Mouse (Mus musculus) gastrocnemius, adult 2 months (tissue): Measurements from ENCODE around the gene Pakap. TPM values are rescaled to one million over a fixed set of nuclear protein-coding genes. Genes with fewer than 3 reads are reported as not detected.
"Not testable (repeated sequence)": the region's sequence is repeated elsewhere in the genome, so short reads cannot be mapped to it uniquely, and the experiment has no call there.

Experiments
- DNase-seq: peaks from one replicate; pipeline ENCODE4 v3.0.0; 2022
- H3K27ac ChIP-seq: fragments of 200-600 bp; 2 replicates; pipeline ENCODE4 v1.8.1; 2022; ENCODE audit warnings: mild to moderate bottlenecking
- H3K4me3 ChIP-seq: fragments of 200-600 bp; 2 replicates; pipeline ENCODE4 v1.8.1; 2022; ENCODE audit warnings: mild to moderate bottlenecking, moderate library complexity
- CTCF ChIP-seq: fragments of 200-600 bp; IDR thresholded peaks from 2 replicates; pipeline ENCODE4 v1.8.1; 2022; ENCODE audit warnings: antibody characterized with exemption, mild to moderate bottlenecking, moderate library complexity
- intact Hi-C: fragments of 180-260 bp; cut with DNase I; formaldehyde crosslinking; loops from one replicate; pipeline ENCODE4 v1.15.1; 2025
- total RNA-seq, 2 experiments: library from RNA; stranded (reverse); gene quantifications; 2 replicates each; pipeline ENCODE4 v1.2.3; 2021

Pakap gene
- total RNA-seq, 2 experiments from 2014 or later = 4.9 to 7.0 TPM

- no peak for DNase-seq
- Histone ChIP-seq H3K4me3 (no peak overlapping the region), H3K27ac (no peak overlapping the region)
- intact Hi-C loops = loop anchor here (10.0 kb wide), 2 partner anchors 101 to 521 kb away; no protein-coding TSS in a partner anchor
- TF ChIP-seq CTCF = no peak
Measured at GRCm38 (mm10) chr4:57886066-57886887, 318.3 kb downstream of the Pakap start.

- DNase-seq = no peak
- TF ChIP-seq CTCF = no peak
- H3K4me3 ChIP-seq = no peak overlapping the region
- intact Hi-C loops = loop anchor here (10.0 kb wide), 2 partner anchors 102 to 522 kb away; no protein-coding TSS in a partner anchor
- H3K27ac ChIP-seq = no peak overlapping the region
Measured at GRCm38 (mm10) chr4:57886888-57887230, 318.9 kb downstream of the Pakap start.

- TF ChIP-seq CTCF = no peak
- intact Hi-C loops = loop anchor here (10.0 kb wide), 2 partner anchors 103 to 523 kb away; no protein-coding TSS in a partner anchor
- no peak for DNase-seq
Measured at GRCm38 (mm10) chr4:57888246-57888645, 320.3 kb downstream of the Pakap start.

GRCm38 (mm10) chr4:57888978-57889377 lies 321.0 kb downstream of the Pakap start:
- not testable (repeated sequence) for H3K27ac ChIP-seq, DNase-seq, H3K4me3 ChIP-seq
- intact Hi-C loops = loop anchor here (10.0 kb wide), 2 partner anchors 104 to 524 kb away; no protein-coding TSS in a partner anchor

More at GRCm38 (mm10) chr4:57888246-57888645, 320.3 kb downstream of the Pakap start:
- no peak overlapping the region for H3K4me3 ChIP-seq
- no peak overlapping the region for H3K27ac ChIP-seq

GRCm38 (mm10) chr4:57889773-57890172 lies 321.8 kb downstream of the Pakap start:
- no peak overlapping the region for H3K4me3 ChIP-seq
- no peak for TF ChIP-seq CTCF
- H3K27ac ChIP-seq = no peak overlapping the region
- no peak for DNase-seq
- intact Hi-C loops = loop anchor here (10.0 kb wide), 2 partner anchors 105 to 525 kb away; no protein-coding TSS in a partner anchor

- no peak overlapping the region for H3K4me3 ChIP-seq
- no peak for TF ChIP-seq CTCF
- DNase-seq = no peak
- intact Hi-C loops = no loop called here
- H3K27ac ChIP-seq = no peak overlapping the region
Measured at GRCm38 (mm10) chr4:57892001-57892586, 324.1 kb downstream of the Pakap start.

- Histone ChIP-seq H3K27ac (peak overlapping the region; percentile 9; the same call in 1 of the 2 replicates), H3K4me3 (no peak overlapping the region)
- TF ChIP-seq CTCF = no peak
- intact Hi-C loops = no loop called here
- DNase-seq = no peak
Measured at GRCm38 (mm10) chr4:57895140-57895539, 327.2 kb downstream of the Pakap start.

- no peak for TF ChIP-seq CTCF
- Histone ChIP-seq H3K27ac (peak overlapping the region; percentile 9; the same call in 1 of the 2 replicates), H3K4me3 (no peak overlapping the region)
- no peak for DNase-seq
- intact Hi-C loops = no loop called here
Measured at GRCm38 (mm10) chr4:57895902-57896301, 327.9 kb downstream of the Pakap start.

DNA sequence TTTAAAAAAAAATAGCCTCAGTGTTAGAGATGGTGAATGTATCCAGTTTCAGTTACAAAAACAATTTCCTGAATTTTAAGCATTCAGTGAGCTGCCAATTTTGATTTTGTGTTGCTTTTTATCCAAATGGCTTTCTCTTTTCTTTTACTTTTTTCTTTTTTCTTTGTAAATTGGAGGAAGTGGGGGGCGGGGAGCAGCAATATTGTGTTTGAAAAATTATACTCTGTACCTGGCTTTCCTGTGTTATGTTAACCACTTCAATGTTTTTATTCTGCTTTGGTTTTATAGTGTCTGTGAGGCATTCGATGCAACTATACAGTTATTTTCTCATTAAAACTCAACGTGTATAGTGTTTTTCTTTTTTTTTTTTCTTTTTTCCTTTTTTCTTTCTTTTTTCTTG lies 328.7 kb downstream of the Pakap start:
- Histone ChIP-seq H3K27ac (no peak overlapping the region), H3K4me3 (no peak overlapping the region)
- intact Hi-C loops = no loop called here
- no peak for TF ChIP-seq CTCF
- DNase-seq = no peak

GRCm38 (mm10) chr4:57901210-57901609 lies 333.2 kb downstream of the Pakap start:
- peak; percentile 57 for DNase-seq
- TF ChIP-seq CTCF = peak; percentile 84
- intact Hi-C loops = loop anchor here (1.0 to 10.0 kb wide), 2 partner anchors 178 to 354 kb away; no protein-coding TSS in a partner anchor
- no peak overlapping the region for H3K4me3 ChIP-seq
- no peak overlapping the region for H3K27ac ChIP-seq

GRCm38 (mm10) chr4:57902619-57903018 lies 334.6 kb downstream of the Pakap start:
- no peak overlapping the region for H3K27ac ChIP-seq
- DNase-seq = no peak
- TF ChIP-seq CTCF = no peak
- no peak overlapping the region for H3K4me3 ChIP-seq
- intact Hi-C loops = loop anchor here (10.0 kb wide), 1 partner anchor 352 kb away; no protein-coding TSS in a partner anchor

GRCm38 (mm10) chr4:57904211-57904610 lies 336.2 kb downstream of the Pakap start:
- intact Hi-C loops = loop anchor here (1.0 to 10.0 kb wide), 2 partner anchors 233 to 351 kb away; no protein-coding TSS in a partner anchor
- peak; percentile 92 for TF ChIP-seq CTCF
- no peak overlapping the region for H3K27ac ChIP-seq
- no peak overlapping the region for H3K4me3 ChIP-seq
- DNase-seq = peak; percentile 64

DNA sequence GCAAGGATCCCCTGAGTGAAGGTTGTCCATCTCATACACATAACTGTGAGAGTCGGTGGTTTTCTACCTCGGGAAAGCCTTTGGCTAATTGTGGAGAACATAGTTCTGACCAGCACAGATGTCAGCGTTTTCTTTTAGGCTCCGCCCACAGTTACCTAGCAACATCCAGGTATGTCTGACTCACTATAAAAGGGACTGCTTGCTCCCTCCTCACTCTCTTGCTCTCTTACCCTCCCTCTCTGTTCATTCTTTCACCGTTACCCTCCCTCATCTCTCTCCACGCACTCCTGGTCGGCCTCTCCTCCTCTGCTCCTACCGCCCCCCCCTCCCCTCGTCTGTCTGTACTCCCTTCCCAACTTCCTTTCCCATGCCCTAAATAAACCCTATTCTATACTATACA lies 336.7 kb downstream of the Pakap start:
- Histone ChIP-seq H3K27ac (no peak overlapping the region), H3K4me3 (no peak overlapping the region)
- TF ChIP-seq CTCF = no peak
- intact Hi-C loops = loop anchor here (1.0 to 10.0 kb wide), 2 partner anchors 233 to 350 kb away; no protein-coding TSS in a partner anchor
- DNase-seq = no peak
